Mouse (Mus musculus) hindbrain, postnatal 0 days (tissue): ENCODE measurements around the gene Col4a2. TPM values are rescaled to one million over a fixed set of nuclear protein-coding genes. Genes with fewer than 3 reads are reported as not detected.

Experiments used
- ATAC-seq: fragments of 200-750 bp; cut with Nextera tagmentation; 2 replicates; pipeline ENCODE4 v1.8.0; 2017; ENCODE audit warnings: mild to moderate bottlenecking, moderate TSS enrichment, moderate library complexity
- DNase-seq: peaks from one replicate; pipeline ENCODE4 v3.0.0-alpha.2; 2015; ENCODE audit warnings: low spot score
- H3K27ac ChIP-seq: fragments of 300-500 bp; sonication (generic); 2 replicates; pipeline ENCODE4 v1.5.1; 2014; ENCODE audit warnings: mild to moderate bottlenecking
- H3K27me3 ChIP-seq: fragments of 300-500 bp; sonication (generic); 2 replicates; pipeline ENCODE4 v1.6.1; 2014; ENCODE audit warnings: low read length, mixed read lengths; ENCODE audit not compliant: insufficient read depth
- H3K36me3 ChIP-seq: fragments of 300-500 bp; sonication (generic); 2 replicates; pipeline ENCODE4 v1.6.1; 2014; ENCODE audit warnings: low read length, mixed read lengths; ENCODE audit not compliant: insufficient read depth
- H3K4me1 ChIP-seq: fragments of 300-500 bp; sonication (generic); 2 replicates; pipeline ENCODE4 v1.6.1; 2014; ENCODE audit warnings: antibody characterized with exemption, low read length, mixed read lengths; ENCODE audit not compliant: insufficient read depth
- H3K4me2 ChIP-seq: fragments of 300-500 bp; sonication (generic); 2 replicates; pipeline ENCODE4 v1.6.1; 2014; ENCODE audit warnings: low read depth, mild to moderate bottlenecking, low read length, moderate library complexity, mixed read lengths
- H3K4me3 ChIP-seq: fragments of 300-500 bp; sonication (generic); 2 replicates; pipeline ENCODE4 v1.5.1; 2014; ENCODE audit warnings: low read length
- H3K9ac ChIP-seq: fragments of 300-500 bp; sonication (generic); replicated peaks from 2 replicates; pipeline ENCODE4 v1.6.1; 2014; ENCODE audit warnings: mild to moderate bottlenecking, low read length, moderate library complexity, mixed read lengths
- H3K9me3 ChIP-seq: fragments of 300-500 bp; sonication (generic); 2 replicates; pipeline ENCODE4 v1.6.1; 2016; ENCODE audit warnings: low read length, mixed read lengths
- CTCF ChIP-seq: IDR thresholded peaks from 2 replicates; pipeline ENCODE4 v1.5.1; 2016; ENCODE audit warnings: antibody characterized with exemption, control low read depth, low read depth
- WGBS: fragments of 180-500 bp; shearing (Covaris S2); extraction: QIAGEN DNeasy Blood & Tissue Kit; methylation state at CpG from one replicate; pipeline ENCODE4 v1.1.7; 2014; 5-methylcytosine and 5-hydroxymethylcytosine counted together
- polyA plus RNA-seq: library from polyadenylated mRNA; unstranded; fragments of >200 nt; fragmentation: Nextera tagmentation; extraction: Ambion mirVana; gene quantifications from 2 replicates; pipeline ENCODE4 v1.2.1, GENCODE M21; 2015
- total RNA-seq: library from RNA; depleted of rRNA; stranded (reverse); fragments of >200 nt; gene quantifications from 2 replicates; pipeline ENCODE4 v1.2.3, GENCODE M21; 2014

The Col4a2 gene
- total and polyA plus RNA-seq, 2 experiments from 2014 or later, result 27.8 to 76.6 TPM

GRCm38 (mm10) chr8:11341111-11341566 lies 28.5 kb downstream of the Col4a2 start:
- no peak overlapping the region for H3K4me2 ChIP-seq
- DNase-seq (no peak), ATAC-seq (no peak)
- H3K36me3 ChIP-seq, result no peaks in the 10 kb centered on the region
- TF ChIP-seq CTCF, result no peak
- H3K27ac ChIP-seq, result no peak overlapping the region
- 78% methylated on average over 3 of the region's 3 CpGs for whole genome bisulfite sequencing
- H3K4me1 ChIP-seq, result peaks cover 11% of the 10 kb centered on the region; the same call in 1 of the 2 replicates
- H3K4me3 ChIP-seq, result no peak overlapping the region
- H3K9ac ChIP-seq, result no peak overlapping the region
- H3K9me3 ChIP-seq, result no peaks in the 10 kb centered on the region
- no peaks in the 10 kb centered on the region for H3K27me3 ChIP-seq

GRCm38 (mm10) chr8:11344459-11344858 lies 31.9 kb downstream of the Col4a2 start:
- DNase-seq, result no peak
- Histone ChIP-seq H3K9ac (no peak overlapping the region), H3K27me3 (no peaks in the 10 kb centered on the region), H3K4me1 (no peaks in the 10 kb centered on the region), H3K9me3 (no peaks in the 10 kb centered on the region), H3K36me3 (no peaks in the 10 kb centered on the region), H3K4me3 (no peak overlapping the region), H3K4me2 (no peak overlapping the region), H3K27ac (no peak overlapping the region)
- TF ChIP-seq CTCF, result no peak
- ATAC-seq, result no peak
- 88% methylated on average over 9 of the region's 9 CpGs for WGBS

GRCm38 (mm10) chr8:11346225-11346624 lies 33.6 kb downstream of the Col4a2 start:
- H3K4me3 ChIP-seq, result no peak overlapping the region
- H3K36me3 ChIP-seq, result no peaks in the 10 kb centered on the region
- H3K27ac ChIP-seq, result no peak overlapping the region
- 88% methylated on average over 10 of the region's 10 CpGs for WGBS
- peaks cover 3% of the 10 kb centered on the region; the same call in 1 of the 2 replicates for H3K4me1 ChIP-seq
- no peak overlapping the region for H3K9ac ChIP-seq
- no peak for ATAC-seq
- DNase-seq, result no peak
- H3K27me3 ChIP-seq, result no peaks in the 10 kb centered on the region
- no peaks in the 10 kb centered on the region for H3K9me3 ChIP-seq
- H3K4me2 ChIP-seq, result no peak overlapping the region
- TF ChIP-seq CTCF, result no peak

GRCm38 (mm10) chr8:11347699-11348098 lies 35.1 kb downstream of the Col4a2 start:
- TF ChIP-seq CTCF, result no peak
- Histone ChIP-seq H3K36me3 (no peaks in the 10 kb centered on the region), H3K9me3 (no peaks in the 10 kb centered on the region), H3K9ac (no peak overlapping the region), H3K27me3 (no peaks in the 10 kb centered on the region), H3K4me1 (peaks cover 3% of the 10 kb centered on the region; the same call in 1 of the 2 replicates), H3K4me2 (no peak overlapping the region), H3K27ac (no peak overlapping the region), H3K4me3 (no peak overlapping the region)
- DNase-seq (no peak), ATAC-seq (no peak)
- WGBS, result 80% methylated on average over 9 of the region's 9 CpGs

GRCm38 (mm10) chr8:11348622-11349021 lies 36.0 kb downstream of the Col4a2 start:
- Histone ChIP-seq H3K4me3 (no peak overlapping the region), H3K4me1 (peaks cover 3% of the 10 kb centered on the region; the same call in 1 of the 2 replicates), H3K4me2 (no peak overlapping the region), H3K9ac (no peak overlapping the region), H3K9me3 (no peaks in the 10 kb centered on the region), H3K27ac (no peak overlapping the region), H3K27me3 (no peaks in the 10 kb centered on the region), H3K36me3 (no peaks in the 10 kb centered on the region)
- ATAC-seq, result no peak
- TF ChIP-seq CTCF, result no peak
- DNase-seq, result no peak
- 82% methylated on average over 11 of the region's 11 CpGs for WGBS

- WGBS, result 84% methylated on average over 6 of the region's 6 CpGs
- TF ChIP-seq CTCF, result no peak
Observed at GRCm38 (mm10) chr8:11351355-11351754, 38.8 kb downstream of the Col4a2 start.

GRCm38 (mm10) chr8:11352514-11352913 lies 39.9 kb downstream of the Col4a2 start:
- H3K4me3 ChIP-seq, result no peak overlapping the region
- no peak overlapping the region for H3K27ac ChIP-seq
- TF ChIP-seq CTCF, result no peak
- no peak overlapping the region for H3K4me2 ChIP-seq
- peaks cover 3% of the 10 kb centered on the region; the same call in 1 of the 2 replicates for H3K4me1 ChIP-seq
- no peaks in the 10 kb centered on the region for H3K27me3 ChIP-seq
- WGBS, result 62% methylated on average over 11 of the region's 11 CpGs
- H3K36me3 ChIP-seq, result no peaks in the 10 kb centered on the region
- H3K9me3 ChIP-seq, result no peaks in the 10 kb centered on the region
- no peak for ATAC-seq
- H3K9ac ChIP-seq, result no peak overlapping the region
- DNase-seq, result peak; percentile 28

More at GRCm38 (mm10) chr8:11351355-11351754, 38.8 kb downstream of the Col4a2 start:
- H3K4me1 ChIP-seq, result peaks cover 3% of the 10 kb centered on the region; the same call in 1 of the 2 replicates
- H3K27ac ChIP-seq, result no peak overlapping the region
- ATAC-seq, result no peak
- no peak overlapping the region for H3K4me3 ChIP-seq
- no peak overlapping the region for H3K4me2 ChIP-seq
- H3K9me3 ChIP-seq, result no peaks in the 10 kb centered on the region
- H3K27me3 ChIP-seq, result no peaks in the 10 kb centered on the region
- no peaks in the 10 kb centered on the region for H3K36me3 ChIP-seq
- DNase-seq, result no peak
- H3K9ac ChIP-seq, result no peak overlapping the region
